Mouse (Mus musculus): ENCODE results near the gene Sh2d1b2.
"Not testable (repeated sequence)": the region's sequence is repeated elsewhere in the genome, so short reads cannot be mapped to it uniquely, and the experiment has no call there.

The Sh2d1b2 gene

DNA sequence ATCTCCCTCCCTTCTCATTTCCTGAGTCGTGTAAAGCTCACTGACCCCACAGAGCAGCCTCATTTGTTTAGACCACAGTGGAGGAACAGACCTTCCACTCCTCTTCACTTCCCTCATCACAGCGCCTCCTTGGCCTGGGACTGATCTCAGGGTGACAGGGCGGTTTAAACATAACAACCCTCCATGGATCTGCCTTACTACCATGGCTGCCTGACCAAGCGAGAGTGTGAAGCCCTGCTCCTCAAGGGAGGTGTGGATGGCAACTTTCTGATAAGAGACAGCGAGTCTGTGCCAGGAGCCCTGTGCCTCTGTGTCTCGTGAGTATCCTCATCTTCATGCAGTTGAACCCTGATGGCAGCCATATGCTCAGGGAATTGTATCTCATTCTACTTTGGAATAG lies at the start of gene Sh2d1b2:
Sh2d1b2 (plus strand) TSS at position 62 of the 400 bp plus-strand sequence.
- in situ Hi-C loops (cut with MboI; ENCODE audit: low pct_unique_long_range_greater_than_20kb in 1 of 2, low sequenced_read_pairs in 2 of 2, unreplicated experiment in 1 of 2): not testable (repeated sequence)

- in situ Hi-C loops (cut with MboI; ENCODE audit: low pct_unique_long_range_greater_than_20kb in 1 of 2, low sequenced_read_pairs in 2 of 2, unreplicated experiment in 1 of 2): no loop called here
Observed at GRCm38 (mm10) chr1:170185137-170185536, 47.4 kb upstream of the Sh2d1b2 start.

- in situ Hi-C loops (cut with MboI; ENCODE audit: low pct_unique_long_range_greater_than_20kb in 1 of 2, low sequenced_read_pairs in 2 of 2, unreplicated experiment in 1 of 2): no loop called here
Observed at GRCm38 (mm10) chr1:170186531-170186930, 46.0 kb upstream of the Sh2d1b2 start.

DNA sequence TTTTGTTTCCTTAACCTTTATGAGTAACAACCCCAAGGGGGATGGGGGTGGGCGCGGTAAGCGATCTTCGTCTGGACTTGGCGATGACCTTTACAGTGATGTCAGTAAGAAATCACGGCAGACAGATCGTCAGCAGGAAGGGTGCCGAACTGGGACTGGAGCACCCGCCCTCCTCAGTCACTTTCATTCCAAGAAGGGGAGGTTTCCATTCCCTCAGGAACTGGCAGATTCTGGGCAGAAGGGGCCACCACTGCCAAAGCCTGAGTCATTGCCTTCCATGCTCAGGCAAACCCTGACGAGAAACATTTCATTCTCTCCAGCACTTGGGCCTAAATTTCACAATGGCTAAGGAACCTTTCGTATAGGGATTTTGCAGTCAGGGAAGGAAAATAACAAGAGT lies 43.9 kb upstream of the Sh2d1b2 start:
- in situ Hi-C loops (cut with MboI; ENCODE audit: low pct_unique_long_range_greater_than_20kb in 1 of 2, low sequenced_read_pairs in 2 of 2, unreplicated experiment in 1 of 2): no loop called here

- in situ Hi-C loops (cut with MboI; ENCODE audit: low pct_unique_long_range_greater_than_20kb in 1 of 2, low sequenced_read_pairs in 2 of 2, unreplicated experiment in 1 of 2): no loop called here
Observed at GRCm38 (mm10) chr1:170190225-170190624, 42.3 kb upstream of the Sh2d1b2 start.

DNA sequence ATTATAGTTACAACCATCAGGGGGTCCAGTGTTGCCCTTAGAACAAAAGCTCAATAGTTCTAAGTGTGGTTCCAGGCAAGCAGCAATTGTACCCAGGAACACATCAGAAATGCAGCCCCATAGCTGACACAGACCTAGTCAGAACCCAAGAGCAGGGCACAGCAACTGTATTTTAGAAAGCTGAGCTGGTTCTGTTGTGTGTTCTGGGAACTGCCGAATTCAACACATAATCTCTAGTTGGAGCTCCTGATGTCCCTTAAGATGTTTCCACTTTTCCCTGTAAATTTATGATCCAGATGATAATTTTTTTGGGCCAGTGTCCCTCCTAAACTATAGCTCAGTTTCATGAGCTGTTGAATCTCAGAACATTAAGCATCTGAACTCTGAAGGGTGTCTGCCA lies 40.6 kb upstream of the Sh2d1b2 start:
- in situ Hi-C loops (cut with MboI; ENCODE audit: low pct_unique_long_range_greater_than_20kb in 1 of 2, low sequenced_read_pairs in 2 of 2, unreplicated experiment in 1 of 2): no loop called here

- in situ Hi-C loops (cut with MboI; ENCODE audit: low pct_unique_long_range_greater_than_20kb in 1 of 2, low sequenced_read_pairs in 2 of 2, unreplicated experiment in 1 of 2): no loop called here
Observed at GRCm38 (mm10) chr1:170196211-170196610, 36.3 kb upstream of the Sh2d1b2 start.

GRCm38 (mm10) chr1:170200379-170200778 lies 32.2 kb upstream of the Sh2d1b2 start:
- in situ Hi-C loops (cut with MboI; ENCODE audit: low pct_unique_long_range_greater_than_20kb in 1 of 2, low sequenced_read_pairs in 2 of 2, unreplicated experiment in 1 of 2): loop anchor here in 1 of 2 experiments (25.0 kb wide), 1 partner anchor 412 kb away; no protein-coding TSS in a partner anchor

- in situ Hi-C loops (cut with MboI; ENCODE audit: low pct_unique_long_range_greater_than_20kb in 1 of 2, low sequenced_read_pairs in 2 of 2, unreplicated experiment in 1 of 2): loop anchor here in 1 of 2 experiments (25.0 kb wide), 1 partner anchor 406 kb away; no protein-coding TSS in a partner anchor
Observed at GRCm38 (mm10) chr1:170206395-170206794, 26.2 kb upstream of the Sh2d1b2 start.

DNA sequence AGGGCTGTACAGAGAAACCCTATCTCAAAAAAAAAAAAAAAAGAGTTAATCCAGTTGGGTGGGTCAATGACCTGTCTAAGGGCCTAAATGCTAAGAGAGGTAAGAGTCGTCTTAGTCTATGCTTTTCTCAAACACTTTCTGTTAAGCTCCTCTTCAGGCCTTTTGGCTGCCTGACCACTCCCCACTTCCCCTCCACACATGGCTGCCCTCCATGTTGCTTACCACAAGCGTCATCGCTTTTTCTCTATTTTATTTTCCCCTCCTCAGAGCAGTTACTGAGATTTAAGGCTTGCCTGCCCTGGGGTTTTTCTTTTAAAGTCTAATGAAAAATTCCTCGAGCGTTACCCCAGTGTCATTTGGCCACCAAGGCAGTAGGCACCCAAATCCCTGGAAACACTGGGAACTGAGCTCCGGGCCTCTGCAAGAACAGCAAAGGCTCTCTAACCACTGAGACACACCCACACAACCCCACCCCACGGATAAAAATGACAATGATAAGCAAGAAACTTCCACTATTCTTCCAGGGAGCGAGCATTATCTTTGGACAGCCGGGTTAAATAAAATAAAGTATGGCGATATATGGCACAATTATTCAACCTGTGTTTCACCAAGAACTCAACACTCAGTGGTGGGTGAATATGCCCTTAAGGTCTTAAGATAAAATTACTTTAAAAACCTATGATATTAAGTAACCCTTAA lies 19.2 kb upstream of the Sh2d1b2 start:
- in situ Hi-C loops (cut with MboI; ENCODE audit: low pct_unique_long_range_greater_than_20kb in 1 of 2, low sequenced_read_pairs in 2 of 2, unreplicated experiment in 1 of 2): loop anchor here in 1 of 2 experiments (25.0 kb wide), 1 partner anchor 399 kb away; no protein-coding TSS in a partner anchor

GRCm38 (mm10) chr1:170214383-170214756 lies 18.2 kb upstream of the Sh2d1b2 start:
- in situ Hi-C loops (cut with MboI; ENCODE audit: low pct_unique_long_range_greater_than_20kb in 1 of 2, low sequenced_read_pairs in 2 of 2, unreplicated experiment in 1 of 2): loop anchor here in 1 of 2 experiments (25.0 kb wide), 1 partner anchor 398 kb away; no protein-coding TSS in a partner anchor

DNA sequence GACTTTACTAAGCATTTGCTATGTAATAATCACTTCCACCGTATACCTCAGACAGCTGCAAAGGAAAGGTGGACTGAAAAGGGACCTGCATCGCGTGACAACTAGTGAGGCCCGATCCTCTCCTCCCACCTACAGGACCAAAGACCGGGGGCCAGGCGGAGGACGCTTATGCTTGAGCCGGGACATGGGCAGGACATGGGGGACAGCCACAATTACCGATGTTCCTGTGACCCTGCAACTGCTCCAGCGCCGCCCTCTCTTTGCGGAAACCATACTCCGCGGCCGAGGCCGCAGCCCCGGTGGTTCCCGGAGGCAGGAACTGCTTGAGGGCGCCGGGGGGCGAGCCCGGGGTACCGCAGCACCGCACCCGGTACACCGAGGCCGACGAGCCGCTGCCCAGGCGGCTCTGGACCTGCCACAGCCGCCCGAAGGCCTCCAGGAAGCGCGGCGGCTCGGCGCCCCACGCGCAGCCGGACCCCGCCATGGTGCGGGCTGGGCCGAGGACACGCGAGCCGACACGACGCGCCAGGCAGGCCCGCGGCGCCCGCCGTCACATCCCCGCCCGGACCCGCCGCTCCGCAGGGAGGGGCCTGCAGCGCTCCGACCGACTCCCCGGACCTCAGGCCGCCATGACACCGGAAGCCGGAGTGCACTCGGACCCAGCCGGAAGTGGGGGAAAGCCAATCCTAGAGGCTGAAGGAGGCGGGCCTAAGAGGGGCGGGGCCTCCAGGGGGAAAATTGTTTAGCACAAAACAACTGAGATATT lies 17.6 kb upstream of the Sh2d1b2 start, which contains the start of gene Uhmk1:
Uhmk1 (minus strand) TSS at position 641 of the 766 bp plus-strand sequence.
- in situ Hi-C loops (cut with MboI; ENCODE audit: low pct_unique_long_range_greater_than_20kb in 1 of 2, low sequenced_read_pairs in 2 of 2, unreplicated experiment in 1 of 2): loop anchor here in 1 of 2 experiments (25.0 kb wide), 1 partner anchor 397 kb away; no protein-coding TSS in a partner anchor

DNA sequence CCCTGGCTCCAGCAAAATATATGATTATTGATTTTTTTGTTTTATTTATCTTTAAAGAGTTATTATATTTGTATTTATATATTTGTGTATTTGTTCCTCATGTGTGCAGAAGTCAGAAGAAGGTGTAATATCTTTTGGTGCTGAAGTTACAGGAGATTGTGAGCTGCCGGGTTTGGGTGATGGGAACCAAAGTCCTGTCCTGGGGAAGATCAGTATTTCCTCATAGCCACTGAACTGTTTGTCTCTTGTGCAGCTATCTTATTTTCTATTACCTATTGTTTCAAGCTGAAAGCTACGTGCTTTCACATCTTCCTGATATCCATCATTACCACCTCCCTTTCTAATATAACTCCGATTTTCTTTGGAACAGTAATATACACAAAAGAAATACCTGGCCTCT lies 17.0 kb upstream of the Sh2d1b2 start:
- in situ Hi-C loops (cut with MboI; ENCODE audit: low pct_unique_long_range_greater_than_20kb in 1 of 2, low sequenced_read_pairs in 2 of 2, unreplicated experiment in 1 of 2): loop anchor here in 1 of 2 experiments (25.0 kb wide), 1 partner anchor 397 kb away; no protein-coding TSS in a partner anchor

DNA sequence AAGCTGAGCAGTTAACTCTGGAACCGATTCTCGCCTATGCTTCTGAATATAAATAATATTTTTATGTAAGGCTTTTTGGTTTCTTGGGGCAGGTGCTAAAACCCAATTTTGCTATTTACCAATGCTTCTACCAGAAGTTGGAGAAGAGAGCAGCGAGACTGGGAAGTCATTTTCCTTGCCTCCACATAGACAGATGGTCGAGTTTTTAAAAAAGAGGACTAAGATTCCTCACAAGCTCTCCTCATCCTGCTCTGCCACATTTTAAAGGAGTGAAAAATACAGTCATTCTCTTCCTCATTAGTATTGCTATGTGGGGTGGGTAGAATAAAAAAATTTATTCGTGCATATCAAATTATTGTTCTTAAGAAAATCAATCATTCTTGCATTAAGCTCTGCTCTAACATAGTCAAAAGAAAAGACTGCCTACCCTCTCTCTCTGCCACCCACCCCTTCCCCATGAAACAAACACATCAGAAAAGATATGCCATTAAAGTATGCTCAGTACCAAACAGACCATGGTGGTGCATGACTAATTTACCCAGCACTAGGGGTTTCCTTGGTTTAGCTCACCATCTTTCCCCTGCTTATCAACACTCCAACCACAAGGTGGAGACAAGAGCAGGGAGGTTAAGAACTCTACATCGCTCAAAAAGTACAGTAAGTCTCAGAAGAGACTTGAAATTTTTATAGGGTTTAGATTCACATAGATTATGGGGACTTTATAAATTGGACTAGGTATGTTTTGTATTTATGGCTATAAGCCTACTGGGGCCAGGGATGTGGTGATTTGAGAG lies 14.3 kb upstream of the Sh2d1b2 start:
- in situ Hi-C loops (cut with MboI; ENCODE audit: low pct_unique_long_range_greater_than_20kb in 1 of 2, low sequenced_read_pairs in 2 of 2, unreplicated experiment in 1 of 2): loop anchor here in 1 of 2 experiments (25.0 kb wide), 1 partner anchor 394 kb away; no protein-coding TSS in a partner anchor

DNA sequence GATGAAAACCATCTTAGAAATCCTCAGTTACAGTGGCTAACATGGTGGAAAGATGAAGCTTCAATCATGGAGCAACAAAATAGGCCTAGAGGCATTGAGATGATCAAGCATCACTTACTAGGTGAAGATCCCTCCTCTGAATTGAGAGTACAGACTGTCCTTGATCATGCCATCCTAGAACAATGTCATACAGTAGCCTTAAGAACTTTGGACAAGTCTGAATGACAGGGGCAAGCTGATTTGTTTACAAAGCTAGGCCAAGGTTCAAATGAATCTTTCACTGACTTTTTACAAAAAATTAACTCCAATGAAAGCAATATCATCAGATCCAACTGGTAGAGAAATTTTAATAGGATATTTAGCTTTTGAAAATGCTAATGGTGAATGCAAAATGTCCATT lies 12.2 kb upstream of the Sh2d1b2 start:
- in situ Hi-C loops (cut with MboI; ENCODE audit: low pct_unique_long_range_greater_than_20kb in 1 of 2, low sequenced_read_pairs in 2 of 2, unreplicated experiment in 1 of 2): loop anchor here (10.0 to 25.0 kb wide), 2 partner anchors 384 to 392 kb away; no protein-coding TSS in a partner anchor

GRCm38 (mm10) chr1:170223276-170223675 lies 9.3 kb upstream of the Sh2d1b2 start:
- in situ Hi-C loops (cut with MboI; ENCODE audit: low pct_unique_long_range_greater_than_20kb in 1 of 2, low sequenced_read_pairs in 2 of 2, unreplicated experiment in 1 of 2): loop anchor here (10.0 to 25.0 kb wide), 2 partner anchors 382 to 389 kb away; no protein-coding TSS in a partner anchor

GRCm38 (mm10) chr1:170245016-170245415 lies 12.5 kb downstream of the Sh2d1b2 start:
- in situ Hi-C loops (cut with MboI; ENCODE audit: low pct_unique_long_range_greater_than_20kb in 1 of 2, low sequenced_read_pairs in 2 of 2, unreplicated experiment in 1 of 2): no loop called here

DNA sequence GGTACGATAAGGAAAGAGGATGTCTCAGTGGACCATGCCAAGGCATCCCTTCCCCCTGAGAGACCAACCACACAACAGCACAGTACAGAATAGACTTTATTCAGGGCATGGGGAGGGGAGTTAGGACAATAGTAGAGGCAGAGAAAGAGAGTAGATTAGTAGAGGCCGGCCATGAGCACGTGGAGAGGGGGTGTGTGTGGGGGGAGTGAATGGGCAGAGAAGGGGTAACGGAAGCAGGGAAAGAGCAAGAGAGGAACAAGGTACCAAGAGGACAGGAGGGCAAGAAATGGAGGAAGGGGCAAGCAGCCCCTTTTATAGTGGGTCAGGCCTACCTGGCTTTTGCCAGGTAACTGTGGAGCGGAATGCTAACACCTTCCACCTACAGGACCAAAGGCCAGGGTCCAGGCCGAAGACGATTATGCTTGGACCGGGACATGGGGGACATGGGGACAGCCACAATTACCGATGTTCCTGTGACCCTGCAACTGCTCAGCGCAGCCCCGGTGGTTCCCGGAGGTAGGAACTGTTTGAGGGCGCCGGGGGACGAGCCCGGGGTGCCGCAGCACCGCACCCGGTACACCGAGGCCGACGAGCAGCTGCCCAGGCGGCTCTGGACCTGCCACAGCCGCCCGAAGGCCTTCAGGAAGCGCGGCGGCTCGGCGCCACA lies 22.5 kb downstream of the Sh2d1b2 start:
- in situ Hi-C loops (cut with MboI; ENCODE audit: low pct_unique_long_range_greater_than_20kb in 1 of 2, low sequenced_read_pairs in 2 of 2, unreplicated experiment in 1 of 2): no loop called here

Measured in mouse embryonic stem cell (cell line).